Mouse (Mus musculus) lung, postnatal 0 days (tissue): ENCODE data around the gene Rnf26.

ENCODE experiments used
- CTCF ChIP-seq: IDR thresholded peaks from 2 replicates; pipeline ENCODE4 v1.5.1; 2016; ENCODE audit warnings: antibody characterized with exemption, mild to moderate bottlenecking
- EP300 ChIP-seq: IDR thresholded peaks from 2 replicates; pipeline ENCODE4 v1.6.1; 2016; ENCODE audit warnings: antibody characterized with exemption, mild to moderate bottlenecking, control low read depth

DNA sequence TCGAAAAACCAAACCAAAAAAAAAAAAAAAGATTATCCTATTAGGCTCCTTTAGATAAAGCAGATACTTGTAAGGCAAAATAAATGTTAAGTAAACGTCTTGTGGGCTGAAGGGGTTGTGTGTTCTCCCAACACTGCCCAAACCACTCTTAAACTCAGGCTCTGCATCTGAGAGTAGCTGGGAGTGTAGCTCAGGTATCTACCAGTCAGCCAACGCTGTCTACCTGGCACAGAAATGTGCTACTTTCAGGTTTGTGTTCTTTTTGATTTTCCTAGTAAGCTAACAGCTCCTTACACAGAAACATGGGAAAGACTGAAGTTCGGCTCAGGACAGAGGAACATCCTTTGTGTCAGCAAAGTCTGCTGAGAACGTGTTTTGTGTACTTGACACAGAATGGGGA is 18.9 kb upstream of the Rnf26 start:
- TF ChIP-seq CTCF = no peak
- no peak for TF ChIP-seq EP300
